Comparison of ENCODE assay signal across 15 mouse cellular contexts in genomic region chr11:32488808-32489670, GRCm38 (mm10). TPM values are rescaled to one million over a fixed set of nuclear protein-coding genes. Genes with fewer than 3 reads are reported as not detected.
DNase-seq lines count a peak whose midpoint lies in the region; ATAC-seq lines count a peak whose summit lies in the region.
"Had no signal": no experiment of that assay in that cellular context is flagged by ENCODE, and none has a peak within 500 bp of the region (broad histone marks: within the 10 kb centered on the region; RNA-seq: fewer than 3 reads in every experiment).

No protein-coding gene starts in this region.

- H3K36me3 ChIP-seq in kidney, embryonic 16.5 days (ENCODE audit: insufficient read depth, low read length) = no peaks in the 10 kb centered on the region
- H3K36me3 ChIP-seq: midbrain, embryonic 13.5 days had no signal

- no peak for DNase-seq in kidney, postnatal 4 days
- DNase-seq in B cell, adult 2 months = peak; percentile 54 to 55
- DNase-seq in c-Kit-positive CD71-negative TER-119-negative erythroid progenitor cells, embryonic 14.5 days (ENCODE audit: low read depth) = peak; percentile 29
- peak; percentile 8 for DNase-seq in mesoderm, embryonic 11.5 days (ENCODE audit: low read depth, low spot score)
- no peak for DNase-seq in layer of hippocampus, postnatal 14 days (ENCODE audit: low spot score in 2 of 2)
- DNase-seq in urinary bladder, postnatal 4 days (ENCODE audit: low spot score in 2 of 2) = no peak
- DNase-seq in layer of hippocampus, adult 9-11 months = no peak
- DNase-seq: adrenal gland, postnatal 25 days; cerebellum, postnatal 25 days; kidney, postnatal 25 days; left cerebral cortex, postnatal 4 days had no signal

- H3K4me3 ChIP-seq in kidney, embryonic 16.5 days (ENCODE audit: low read length) = no peak overlapping the region
- H3K4me3 ChIP-seq: forebrain, embryonic 13.5 days; heart, embryonic 12.5 days; midbrain, embryonic 13.5 days had no signal

- WGBS in kidney, embryonic 16.5 days = 63% methylated on average over 5 of the region's 5 CpGs

- ATAC-seq in kidney, embryonic 16.5 days (ENCODE audit: low FRiP score, low TSS enrichment) = peak; percentile 67; the same call in 1 of the 2 replicates
- ATAC-seq: forebrain, embryonic 13.5 days; midbrain, embryonic 13.5 days had no signal

- no peak overlapping the region for H3K4me2 ChIP-seq in kidney, embryonic 16.5 days (replicated peaks; ENCODE audit: low read depth, low read length)
- H3K4me2 ChIP-seq: forebrain, embryonic 13.5 days; heart, embryonic 12.5 days; midbrain, embryonic 13.5 days had no signal

- peaks cover 26% of the 10 kb centered on the region for H3K4me1 ChIP-seq in kidney, embryonic 16.5 days (ENCODE audit: insufficient read depth, low read length)
- H3K4me1 ChIP-seq: forebrain, embryonic 13.5 days had no signal

- H3K27me3 ChIP-seq in kidney, embryonic 16.5 days (ENCODE audit: insufficient read depth, low read length) = no peaks in the 10 kb centered on the region
- H3K27me3 ChIP-seq: forebrain, embryonic 13.5 days; heart, embryonic 12.5 days; midbrain, embryonic 13.5 days had no signal

- H3K27ac ChIP-seq in kidney, embryonic 16.5 days (ENCODE audit: low read length) = peak overlapping the region; percentile 68
- H3K27ac ChIP-seq: forebrain, embryonic 13.5 days; midbrain, embryonic 13.5 days had no signal

- no peak overlapping the region for H3K9ac ChIP-seq in kidney, embryonic 16.5 days (replicated peaks; ENCODE audit: low read length)
- H3K9ac ChIP-seq: forebrain, embryonic 13.5 days; heart, embryonic 12.5 days; midbrain, embryonic 13.5 days had no signal

- H3K9me3 ChIP-seq in kidney, embryonic 16.5 days (ENCODE audit: low read length) = no peaks in the 10 kb centered on the region
- H3K9me3 ChIP-seq: forebrain, embryonic 13.5 days; heart, embryonic 12.5 days; midbrain, embryonic 13.5 days had no signal

RNA-seq across cellular contexts. Expression of gene Ubtd2, which starts 33.9 kb away (rescaled TPM):
- 45.1 and 45.6 TPM in 2 replicates for polyA plus RNA-seq in kidney, embryonic 16.5 days (2015; fragmentation: Nextera tagmentation; extraction: Ambion mirVana)
- 10 to 100 TPM; 39.2 to 43.4 TPM for total RNA-seq in layer of hippocampus, postnatal 14 days (2021)

RNA-seq across cellular contexts. Expression of gene Efcab9, which starts 42.8 kb away (rescaled TPM):
- polyA plus RNA-seq in kidney, embryonic 16.5 days (2015; fragmentation: Nextera tagmentation; extraction: Ambion mirVana) = 0.47 and 0.68 TPM in 2 replicates
- 1 to 10 TPM; 1.5 to 2.3 TPM for total RNA-seq in layer of hippocampus, postnatal 14 days (2021)

RNA-seq across cellular contexts. Expression of gene Stk10, which starts 44.1 kb away (rescaled TPM):
- 5.6 and 6.5 TPM in 2 replicates for polyA plus RNA-seq in kidney, embryonic 16.5 days (2015; fragmentation: Nextera tagmentation; extraction: Ambion mirVana)
- 1 to 10 TPM; 7.5 to 8.3 TPM for total RNA-seq in layer of hippocampus, postnatal 14 days (2021)

Comparison
In these comparisons a context has a peak if more than half of its experiments do, and no peak if none do; other contexts are left out.
1. DNase-seq: peak in B cell, adult 2 months (2 of 2), c-Kit-positive CD71-negative TER-119-negative erythroid progenitor cells, embryonic 14.5 days (single experiment) and mesoderm, embryonic 11.5 days (single experiment); none in kidney, postnatal 4 days (0 of 2), layer of hippocampus, postnatal 14 days (0 of 2), urinary bladder, postnatal 4 days (0 of 2) and layer of hippocampus, adult 9-11 months (single experiment).